Mouse (Mus musculus) kidney, adult 11 months (tissue): Measurements from ENCODE around the gene Olfr849.

Source experiments
- DNase-seq: peaks from one replicate; pipeline ENCODE4 v3.0.0; 2022

Olfr849 gene

DNA sequence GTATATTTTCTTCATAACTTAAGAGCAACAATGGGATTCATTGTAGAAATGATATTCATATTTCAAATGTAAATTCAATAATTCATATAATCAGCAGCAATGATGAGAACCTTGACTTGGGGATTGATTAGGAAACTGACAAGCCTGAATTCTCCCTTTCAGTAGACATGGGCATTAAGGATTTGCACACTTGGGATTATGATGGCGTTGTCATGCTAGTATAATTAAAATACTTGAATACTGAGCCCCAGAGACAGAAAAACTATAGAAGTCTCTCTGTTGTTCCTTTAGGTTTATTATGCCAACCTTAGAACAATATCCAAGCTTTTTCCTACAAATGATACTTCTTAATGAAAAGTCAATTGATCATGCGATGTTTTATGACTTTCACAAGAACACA, at the start of gene Olfr849:
Gene Olfr849 (plus strand): TSS at position 301 of the 400 bp plus-strand sequence.
- DNase-seq = no peak

DNA sequence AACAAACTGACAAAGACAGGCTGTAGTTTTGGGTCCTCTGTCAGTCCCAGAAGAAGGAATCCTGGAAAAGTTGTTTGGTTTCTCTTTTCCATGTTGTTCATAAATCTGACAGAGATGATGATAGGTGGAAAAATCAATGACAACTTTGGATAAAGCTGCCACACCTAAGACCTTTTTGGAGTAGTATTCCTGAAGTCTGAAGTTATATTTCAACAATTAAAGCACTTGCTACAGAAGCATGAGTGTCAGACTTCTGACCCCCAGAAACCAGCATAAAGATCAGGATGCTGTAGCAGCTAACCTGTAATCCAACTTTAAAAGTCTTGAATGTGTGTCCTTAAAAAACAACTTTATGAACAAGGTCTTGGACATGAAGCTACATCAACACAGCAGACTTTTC, 38.1 kb downstream of the Olfr849 start, which contains the start of gene Olfr850:
Gene Olfr850 (minus strand): TSS at position 101 of the 400 bp plus-strand sequence.
- DNase-seq = no peak

DNA sequence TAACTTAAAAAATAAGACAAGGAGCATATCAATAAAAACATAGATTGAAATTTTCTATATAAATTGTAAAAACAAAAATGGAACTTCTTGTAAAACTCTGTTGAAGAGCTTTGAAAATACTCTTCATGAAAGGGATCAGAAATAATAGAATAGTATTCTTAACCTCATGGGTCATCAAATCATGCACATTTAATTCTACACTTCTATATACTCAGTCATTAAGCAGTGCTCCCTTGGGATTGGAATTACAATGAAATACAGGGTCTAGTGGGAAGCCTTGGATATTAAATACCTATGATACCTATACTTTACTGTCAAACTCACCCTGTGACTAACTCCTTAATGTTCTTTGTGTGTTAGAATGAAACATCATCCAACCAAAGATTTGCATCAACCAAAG, 52.9 kb downstream of the Olfr849 start, which contains the start of gene Olfr851:
Gene Olfr851 (plus strand): TSS at position 301 of the 400 bp plus-strand sequence.
- DNase-seq = no peak
